Mouse (Mus musculus) forebrain, embryonic 14.5 days (tissue): ENCODE results near the gene Fam111a. TPM values are rescaled to one million over a fixed set of nuclear protein-coding genes. Genes with fewer than 3 reads are reported as not detected.

Experiments
- ATAC-seq: fragments of 200-750 bp; cut with Nextera tagmentation; 2 replicates; pipeline ENCODE4 v1.8.0; 2017; ENCODE audit warnings: mild to moderate bottlenecking, moderate library complexity
- DNase-seq: peaks from one replicate; pipeline ENCODE4 v3.0.0-alpha.2; 2015; ENCODE audit warnings: low spot score
- H3K27ac ChIP-seq: fragments of 300-500 bp; sonication (generic); 2 replicates; pipeline ENCODE4 v1.5.1; 2014; ENCODE audit warnings: low read depth, mild to moderate bottlenecking, control low read depth, low read length, moderate library complexity
- H3K27me3 ChIP-seq: fragments of 300-500 bp; sonication (generic); replicated peaks from 2 replicates; pipeline ENCODE4 v1.6.1; 2014; ENCODE audit warnings: low read length, control low read depth, mixed read lengths; ENCODE audit not compliant: control insufficient read depth, insufficient read depth
- H3K36me3 ChIP-seq: fragments of 300-500 bp; sonication (generic); 2 replicates; pipeline ENCODE4 v1.6.1; 2014; ENCODE audit warnings: low read length, control low read depth; ENCODE audit not compliant: control insufficient read depth, insufficient read depth
- H3K4me1 ChIP-seq: fragments of 300-500 bp; sonication (generic); 2 replicates; pipeline ENCODE4 v1.6.1; 2014; ENCODE audit warnings: antibody characterized with exemption, low read length, control low read depth; ENCODE audit not compliant: control insufficient read depth, insufficient read depth
- H3K4me2 ChIP-seq: fragments of 300-500 bp; sonication (generic); 2 replicates; pipeline ENCODE4 v1.6.1; 2014; ENCODE audit warnings: mild to moderate bottlenecking, control low read depth, low read length
- H3K4me3 ChIP-seq: fragments of 300-500 bp; sonication (generic); 2 replicates; pipeline ENCODE4 v1.5.1; 2014; ENCODE audit warnings: low read depth, low read length, control low read depth
- H3K9ac ChIP-seq: fragments of 300-500 bp; sonication (generic); 2 replicates; pipeline ENCODE4 v1.6.1; 2014; ENCODE audit warnings: mild to moderate bottlenecking, low read length, control low read depth, moderate library complexity
- H3K9me3 ChIP-seq: fragments of 300-500 bp; sonication (generic); replicated peaks from 2 replicates; pipeline ENCODE4 v1.6.1; 2016; ENCODE audit warnings: low read length, control low read depth, mixed read lengths; ENCODE audit not compliant: control insufficient read depth
- WGBS: fragments of 180-500 bp; shearing (Covaris S2); extraction: QIAGEN DNeasy Blood & Tissue Kit; methylation state at CpG from one replicate; pipeline ENCODE4 v1.1.7; 2014; 5-methylcytosine and 5-hydroxymethylcytosine counted together
- polyA plus RNA-seq: library from polyadenylated mRNA; unstranded; fragments of >200 nt; fragmentation: Nextera tagmentation; extraction: Ambion mirVana; gene quantifications from 2 replicates; pipeline ENCODE4 v1.2.1, GENCODE M21; 2014

Fam111a gene
- polyA plus RNA-seq, 1 experiment from 2014 or later = 9.9 TPM

- no peak overlapping the region for H3K27ac ChIP-seq
- H3K36me3 ChIP-seq = no peaks in the 10 kb centered on the region
- no peak overlapping the region for H3K4me3 ChIP-seq
- H3K4me2 ChIP-seq = no peak overlapping the region
- DNase-seq (no peak), ATAC-seq (no peak)
- no peak overlapping the region for H3K9ac ChIP-seq
- WGBS = 74% methylated on average over 1 of the region's 1 CpGs
- no peaks in the 10 kb centered on the region for H3K9me3 ChIP-seq
- no peaks in the 10 kb centered on the region for H3K27me3 ChIP-seq
- H3K4me1 ChIP-seq = no peaks in the 10 kb centered on the region
Observed at GRCm38 (mm10) chr19:12613646-12614045, 68.1 kb downstream of the Fam111a start.

GRCm38 (mm10) chr19:12633176-12633575, 87.6 kb downstream of the Fam111a start, which contains the start of gene Glyat:
Gene Glyat (plus strand): TSS chr19:12633308.
- H3K9me3 ChIP-seq = no peaks in the 10 kb centered on the region
- WGBS = 81% methylated on average over 4 of the region's 4 CpGs
- no peak within 1 kb of the TSS for H3K4me3 ChIP-seq
- H3K36me3 ChIP-seq = no peaks in the 10 kb centered on the region
- no peaks in the 10 kb centered on the region for H3K4me1 ChIP-seq
- no peaks in the 10 kb centered on the region for H3K27me3 ChIP-seq
- no peak for DNase-seq
- H3K27ac ChIP-seq = no peak within 1 kb of the TSS
- no peak within 1 kb of the TSS for H3K9ac ChIP-seq
- no peak within 1 kb of the TSS for H3K4me2 ChIP-seq
- ATAC-seq = no peak

- Histone ChIP-seq H3K36me3 (no peaks in the 10 kb centered on the region), H3K27me3 (no peaks in the 10 kb centered on the region), H3K9me3 (no peaks in the 10 kb centered on the region), H3K4me3 (no peak overlapping the region), H3K4me1 (no peaks in the 10 kb centered on the region), H3K4me2 (no peak overlapping the region), H3K27ac (no peak overlapping the region), H3K9ac (no peak overlapping the region)
- 88% methylated on average over 3 of the region's 3 CpGs for WGBS
- DNase-seq (no peak), ATAC-seq (no peak)
Observed at GRCm38 (mm10) chr19:12634259-12634658, 88.7 kb downstream of the Fam111a start.

- H3K9ac ChIP-seq = no peak overlapping the region
- H3K4me1 ChIP-seq = no peaks in the 10 kb centered on the region
- WGBS = 88% methylated on average over 4 of the region's 4 CpGs
- DNase-seq = no peak
- H3K9me3 ChIP-seq = no peaks in the 10 kb centered on the region
- no peak overlapping the region for H3K27ac ChIP-seq
- no peaks in the 10 kb centered on the region for H3K36me3 ChIP-seq
- no peaks in the 10 kb centered on the region for H3K27me3 ChIP-seq
- no peak overlapping the region for H3K4me2 ChIP-seq
- H3K4me3 ChIP-seq = no peak overlapping the region
- ATAC-seq = no peak
Observed at GRCm38 (mm10) chr19:12634963-12635362, 89.4 kb downstream of the Fam111a start.

GRCm38 (mm10) chr19:12636863-12637262, 91.3 kb downstream of the Fam111a start:
- H3K9ac ChIP-seq = no peak overlapping the region
- H3K4me3 ChIP-seq = no peak overlapping the region
- H3K27me3 ChIP-seq = no peaks in the 10 kb centered on the region
- DNase-seq (no peak), ATAC-seq (no peak)
- H3K27ac ChIP-seq = no peak overlapping the region
- no peaks in the 10 kb centered on the region for H3K36me3 ChIP-seq
- WGBS = 73% methylated on average over 3 of the region's 3 CpGs
- H3K4me1 ChIP-seq = no peaks in the 10 kb centered on the region
- no peak overlapping the region for H3K4me2 ChIP-seq
- H3K9me3 ChIP-seq = no peaks in the 10 kb centered on the region

- H3K27ac ChIP-seq = no peak overlapping the region
- WGBS = 88% methylated on average over 1 of the region's 1 CpGs
- H3K4me3 ChIP-seq = no peak overlapping the region
- H3K4me1 ChIP-seq = no peaks in the 10 kb centered on the region
- no peaks in the 10 kb centered on the region for H3K9me3 ChIP-seq
- ATAC-seq (no peak), DNase-seq (no peak)
- H3K4me2 ChIP-seq = no peak overlapping the region
- no peaks in the 10 kb centered on the region for H3K36me3 ChIP-seq
- no peaks in the 10 kb centered on the region for H3K27me3 ChIP-seq
- H3K9ac ChIP-seq = no peak overlapping the region
Observed at GRCm38 (mm10) chr19:12638049-12638448, 92.5 kb downstream of the Fam111a start.

Other genes with a start within 250 kb of the Fam111a start
- not detected in 2 replicates for gene Olfr1436, start 246.6 kb upstream of the Fam111a start, polyA plus RNA-seq
- not detected in 2 replicates for gene Olfr1437, start 220.6 kb upstream of the Fam111a start, polyA plus RNA-seq
- not detected in 2 replicates for gene Olfr1438-ps1, start 209.8 kb upstream of the Fam111a start, polyA plus RNA-seq
- gene Olfr1440, start 158.5 kb upstream of the Fam111a start, polyA plus RNA-seq = not detected in 2 replicates
- not detected in 2 replicates for gene Olfr1441, start 128.3 kb upstream of the Fam111a start, polyA plus RNA-seq
- gene Pfpl, start 117.8 kb upstream of the Fam111a start, polyA plus RNA-seq = not detected in 2 replicates
- 0.55 and 0.75 TPM in 2 replicates for gene Mpeg1, start 85.0 kb upstream of the Fam111a start, polyA plus RNA-seq
- gene Dtx4, start 44.3 kb upstream of the Fam111a start, polyA plus RNA-seq = 15.3 and 18.2 TPM in 2 replicates
- gene Gm4952, start 54.2 kb downstream of the Fam111a start, polyA plus RNA-seq = not detected in 2 replicates
- not detected in 2 replicates for gene Glyat, start 87.6 kb downstream of the Fam111a start, polyA plus RNA-seq
- gene Olfr1442, start 124.7 kb downstream of the Fam111a start, polyA plus RNA-seq = not detected in 2 replicates
- gene Olfr1443, start 132.4 kb downstream of the Fam111a start, polyA plus RNA-seq = not detected in 2 replicates
- gene Keg1, start 150.0 kb downstream of the Fam111a start, polyA plus RNA-seq = not detected in 2 replicates
- 1.2 TPM in 2 replicates for gene Cntf, start 219.9 kb downstream of the Fam111a start, polyA plus RNA-seq